Mouse (Mus musculus) heart, postnatal 10 days (tissue): ENCODE data around the gene S100a4. TPM values are rescaled to one million over a fixed set of nuclear protein-coding genes. Genes with fewer than 3 reads are reported as not detected.

Experiments used
- DNase-seq, 2 experiments: peaks; one replicate each; pipeline ENCODE4 v3.0.0; 2021
- intact Hi-C: fragments of 180-260 bp; cut with DNase I; formaldehyde crosslinking; loops from one replicate; pipeline ENCODE4 v1.15.1; 2025
- total RNA-seq, 2 experiments: library from RNA; stranded (reverse); gene quantifications; 2 replicates each; pipeline ENCODE4 v1.2.3; 2021

Gene S100a4
- total RNA-seq, result 10 to 100 TPM; 10.3 to 11.7 TPM

DNA sequence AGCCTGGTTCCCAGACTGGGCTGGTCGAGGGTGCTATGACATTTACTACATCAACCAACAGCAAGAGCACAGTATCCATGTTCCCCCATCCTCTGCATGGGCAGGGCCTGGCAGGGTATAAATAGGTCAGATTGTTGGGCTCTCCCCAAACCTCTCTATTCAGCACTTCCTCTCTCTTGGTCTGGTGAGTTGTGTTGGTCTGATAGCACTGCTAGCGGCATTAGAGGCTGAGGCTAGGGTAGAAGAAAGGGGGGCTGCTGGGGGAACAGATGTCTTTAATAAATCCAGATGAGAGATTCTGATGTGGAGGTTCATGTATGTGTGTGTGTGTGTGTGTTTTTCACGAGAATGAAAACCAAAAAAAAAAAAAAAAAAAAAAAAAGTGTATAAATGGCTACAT lies at the start of gene S100a4:
Gene S100a4, plus strand, starts transcription at position 149 of the 400 bp plus-strand sequence.
- DNase-seq, result peak in 1 of 2 experiments; percentile 62
- intact Hi-C loops, result no loop called here

DNA sequence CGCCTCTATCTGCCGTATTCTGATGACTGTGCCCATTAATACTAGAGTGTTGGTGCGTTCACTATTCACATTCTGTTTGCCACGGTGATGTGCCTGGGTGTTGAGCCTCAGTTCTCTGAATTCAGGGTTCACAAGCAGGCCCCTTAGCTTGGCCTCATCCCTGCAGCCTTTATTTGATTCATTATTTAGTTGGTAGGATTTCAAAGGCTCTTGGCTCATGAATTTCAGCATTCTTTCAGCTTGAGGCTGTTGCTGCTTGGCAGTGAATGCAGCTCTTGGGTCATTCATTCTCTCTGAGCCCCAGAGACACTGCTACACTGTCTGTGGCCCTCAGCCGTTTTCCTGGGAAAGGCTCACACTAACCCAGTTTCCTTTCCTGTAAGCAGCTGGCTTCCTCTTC lies 47.6 kb upstream of the S100a4 start:
- DNase-seq, result peak; percentile 53 to 59
- intact Hi-C loops, result no loop called here

DNA sequence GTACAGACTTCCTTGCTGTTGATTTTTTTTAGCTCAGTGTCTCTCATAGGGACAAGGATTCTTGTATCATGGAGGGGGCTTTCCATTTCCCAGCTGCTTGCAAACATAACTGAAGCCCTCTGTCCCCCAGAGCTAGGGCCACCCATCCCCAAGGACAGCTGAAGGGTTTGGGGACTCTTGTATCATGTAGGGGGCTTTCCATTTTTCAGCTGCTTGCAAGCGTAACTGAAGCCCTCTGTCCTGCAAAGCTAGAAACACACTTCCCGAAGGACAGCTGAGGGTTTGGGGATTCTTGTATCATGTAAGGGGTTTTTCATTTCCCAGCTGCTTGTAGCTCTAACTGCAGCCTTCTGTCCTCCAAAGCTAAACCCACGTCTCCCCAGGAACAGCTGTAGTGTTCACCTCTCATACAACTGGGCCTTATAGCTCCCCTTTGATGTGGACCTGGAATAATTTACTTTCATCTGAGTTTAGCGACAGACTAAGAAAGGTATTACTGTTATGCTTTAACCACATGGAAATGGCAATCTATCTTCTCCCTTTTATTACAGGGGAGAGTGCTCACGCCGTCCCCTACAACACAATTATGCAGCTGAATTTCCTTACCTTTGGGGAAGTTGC lies 43.5 kb upstream of the S100a4 start, which contains the start of gene S100a3:
Gene S100a3, plus strand, starts transcription at position 571 of the 621 bp plus-strand sequence.
- no peak for DNase-seq
- intact Hi-C loops, result no loop called here

DNA sequence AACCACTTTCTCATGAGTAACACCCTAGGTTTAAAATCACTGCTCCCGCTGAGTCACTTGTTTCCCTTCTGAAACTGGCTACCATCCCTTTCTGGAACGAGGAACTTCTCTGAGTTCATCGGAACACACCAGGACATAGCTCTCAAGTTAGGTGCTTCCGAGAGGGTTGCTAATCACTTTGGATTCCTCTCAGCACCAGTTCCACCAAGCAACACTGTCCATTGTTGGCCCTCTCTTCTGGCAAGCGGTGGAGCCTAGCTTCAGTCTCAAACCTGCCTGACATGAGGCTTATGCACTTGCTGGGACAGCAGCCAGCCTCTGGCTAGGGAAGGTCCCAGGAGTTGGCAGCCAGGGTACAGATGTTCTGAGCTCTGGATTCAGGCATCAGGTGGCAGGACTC lies 28.9 kb upstream of the S100a4 start:
- DNase-seq, result peak; percentile 48 to 50
- intact Hi-C loops, result loop anchor here (2.0 kb wide), 1 partner anchor 50 kb away; no protein-coding TSS in a partner anchor

DNA sequence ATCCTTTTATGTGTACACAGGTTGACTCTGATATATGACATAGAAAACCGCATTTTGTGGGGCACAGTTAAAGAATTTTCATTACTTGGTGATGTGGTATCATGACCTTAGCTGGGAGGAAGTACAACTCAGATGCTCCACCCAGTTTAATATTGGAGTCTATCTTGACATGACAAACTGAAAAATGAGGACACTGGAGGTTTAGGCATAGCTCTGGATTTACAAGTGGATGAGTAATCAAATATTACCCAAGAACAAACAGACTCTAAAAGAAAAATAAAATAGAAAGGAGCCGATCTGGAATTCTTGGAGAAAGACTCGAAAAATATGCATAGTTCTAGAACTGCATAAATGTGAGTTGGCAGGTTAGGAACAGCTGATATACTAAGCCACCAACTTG lies 28.3 kb upstream of the S100a4 start:
- intact Hi-C loops, result loop anchor here (2.0 kb wide), 1 partner anchor 51 kb away; no protein-coding TSS in a partner anchor
- no peak for DNase-seq

DNA sequence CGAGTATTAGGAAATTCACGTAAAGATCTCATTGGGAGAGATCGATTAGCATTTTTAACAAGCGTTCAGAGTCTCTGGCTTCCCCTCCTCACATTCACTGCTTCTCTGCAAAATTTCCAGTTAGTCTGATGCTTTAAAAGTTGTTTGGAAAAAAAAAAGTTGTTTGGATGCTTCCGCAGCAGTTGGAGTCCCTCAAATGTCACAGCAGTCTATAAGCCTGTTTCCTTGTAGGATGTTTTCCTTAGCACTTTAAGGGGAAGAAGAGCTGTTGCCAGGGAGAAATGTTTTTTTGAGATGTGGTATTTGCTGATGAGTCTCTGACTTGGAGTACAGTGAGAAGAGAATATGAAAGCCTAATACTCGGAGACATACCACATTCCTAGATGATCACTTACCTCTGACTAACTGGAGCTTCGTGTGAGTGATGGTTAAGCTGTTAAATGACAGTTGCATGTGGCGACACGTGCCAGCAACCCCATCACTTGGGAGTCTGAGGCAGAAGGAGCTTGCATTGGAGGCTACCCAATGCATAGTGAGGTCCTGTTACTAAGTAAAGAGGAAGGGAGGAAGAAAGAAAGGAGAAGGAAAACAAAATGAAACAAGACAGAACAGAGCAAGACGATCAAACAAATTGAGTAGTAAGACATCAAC lies 27.1 kb upstream of the S100a4 start:
- intact Hi-C loops, result no loop called here
- no peak for DNase-seq

DNA sequence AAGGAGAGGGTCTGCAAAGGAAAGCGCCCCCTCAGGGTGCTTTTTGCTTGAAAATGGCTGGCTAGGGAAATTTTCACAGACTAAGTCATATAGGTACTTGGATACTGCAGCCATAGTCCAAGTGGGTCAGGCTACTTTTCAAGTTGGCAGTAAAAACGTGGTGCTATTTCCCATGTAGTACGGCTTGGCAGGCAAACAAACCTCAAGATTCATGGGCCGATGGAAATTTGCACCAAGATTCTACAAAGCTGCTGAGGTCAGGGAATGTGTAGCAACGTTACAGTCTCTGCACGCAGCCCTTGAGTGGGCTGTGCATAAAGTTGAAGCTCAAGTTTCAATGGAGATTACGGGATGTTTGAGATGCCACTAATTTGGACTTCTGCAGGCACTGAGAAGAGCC lies 24.1 kb upstream of the S100a4 start:
- intact Hi-C loops, result no loop called here

DNA sequence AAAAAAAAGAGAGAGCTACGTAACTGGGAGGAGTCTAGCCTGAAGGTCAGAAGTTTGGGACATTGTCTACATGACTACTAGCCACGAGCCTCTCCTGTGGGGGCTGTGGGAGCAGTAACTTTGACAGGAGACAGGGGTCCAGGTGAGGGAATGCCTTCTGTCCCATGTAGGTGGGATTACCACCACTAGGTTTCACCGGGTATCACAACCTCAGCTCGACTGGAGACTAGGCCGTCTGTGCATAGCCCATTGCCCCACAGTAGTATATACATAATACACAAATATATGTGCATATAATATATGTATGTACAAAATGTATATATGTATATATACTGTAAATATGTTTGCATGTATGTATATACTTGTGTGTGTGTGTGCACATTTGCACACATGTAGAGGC lies 22.4 kb upstream of the S100a4 start:
- DNase-seq, result no peak
- intact Hi-C loops, result loop anchor here (5.0 kb wide), 1 partner anchor 39 kb away; no protein-coding TSS in a partner anchor

More for the DNA sequence above, 24.1 kb upstream of the S100a4 start:
- no peak for DNase-seq

DNA sequence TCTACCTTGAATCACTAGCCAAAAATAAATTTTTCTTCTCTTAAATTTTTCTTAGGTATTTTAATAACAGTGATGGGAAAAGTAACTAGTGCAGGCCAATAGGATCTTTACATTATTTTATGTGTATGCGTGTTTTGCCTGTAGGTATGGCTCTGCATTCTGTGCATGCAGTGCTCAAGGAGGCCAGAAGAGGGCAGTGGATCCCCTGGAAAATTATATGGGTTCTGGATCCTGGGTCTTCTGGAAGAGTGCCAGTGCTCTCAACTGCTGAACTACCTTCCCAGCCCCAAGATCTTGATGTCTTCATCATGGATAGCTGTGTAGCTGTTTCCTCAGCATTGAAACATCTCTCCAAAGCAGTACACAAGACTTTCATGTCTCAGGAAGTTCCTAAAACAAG lies 21.4 kb upstream of the S100a4 start:
- no peak for DNase-seq
- intact Hi-C loops, result loop anchor here (5.0 kb wide), 1 partner anchor 40 kb away; no protein-coding TSS in a partner anchor

DNA sequence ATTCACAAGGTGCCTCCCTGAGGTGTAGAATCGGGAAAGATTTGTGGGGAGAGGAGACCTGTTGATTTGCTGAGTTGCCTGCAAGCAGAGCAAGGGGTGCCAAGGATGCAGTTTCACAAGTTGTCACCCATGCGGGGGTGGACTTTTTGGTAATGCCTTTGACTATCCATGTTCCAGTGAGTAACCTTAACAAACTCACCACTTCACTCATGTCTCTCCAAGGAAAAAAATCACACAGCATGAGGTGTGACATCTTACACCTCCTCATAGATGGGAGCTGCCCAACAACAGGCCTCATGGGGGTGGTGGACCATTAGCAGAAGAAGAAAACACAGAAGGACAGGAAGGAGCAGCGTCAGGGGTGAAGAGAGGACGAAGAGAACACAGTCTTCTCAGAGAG lies 21.0 kb upstream of the S100a4 start:
- intact Hi-C loops, result loop anchor here (5.0 kb wide), 1 partner anchor 40 kb away; no protein-coding TSS in a partner anchor

DNA sequence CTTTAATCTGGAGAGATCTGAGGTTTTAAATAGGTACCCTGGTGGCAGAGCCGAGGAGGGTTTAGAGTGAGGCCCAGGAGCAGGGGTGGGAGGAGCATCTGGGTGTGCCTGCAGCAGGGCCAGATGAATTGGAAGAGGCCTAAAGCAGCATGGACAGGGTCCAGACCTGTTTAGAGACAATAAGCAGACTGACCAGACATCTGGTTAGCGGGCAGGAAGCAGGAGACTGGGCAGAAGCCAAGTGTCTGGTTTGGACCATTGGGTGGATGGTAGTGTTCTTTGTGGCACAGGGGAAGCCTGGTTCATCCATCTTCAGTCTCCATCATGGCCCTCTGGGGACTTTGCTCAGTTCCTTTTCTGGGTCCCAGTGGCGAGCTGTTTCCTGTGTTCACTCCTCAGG lies 19.7 kb upstream of the S100a4 start:
- intact Hi-C loops, result loop anchor here (5.0 kb wide), 1 partner anchor 42 kb away; no protein-coding TSS in a partner anchor
- DNase-seq, result peak; percentile 45 to 53

More for the DNA sequence above, 21.0 kb upstream of the S100a4 start:
- DNase-seq, result no peak

DNA sequence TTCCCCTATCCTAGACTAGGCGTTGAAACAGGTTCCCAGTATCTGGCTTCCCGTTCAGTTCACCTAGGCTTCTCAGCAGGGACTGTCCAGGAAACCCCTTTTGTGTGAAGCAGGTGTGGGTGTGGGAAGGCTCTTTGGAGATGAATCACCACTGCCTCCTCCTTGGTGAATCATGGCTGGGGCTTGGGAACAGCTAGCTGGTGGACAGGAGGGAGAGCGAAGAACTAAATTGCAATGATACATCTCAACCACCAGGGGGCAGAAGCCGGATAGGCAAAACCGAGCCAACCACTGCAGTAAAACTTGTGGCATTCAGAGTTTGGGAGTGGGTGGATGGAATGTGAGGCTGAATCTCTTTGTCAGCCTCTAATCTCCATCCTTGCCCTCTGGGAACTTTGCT lies 18.0 kb upstream of the S100a4 start:
- intact Hi-C loops, result loop anchor here (1.0 to 5.0 kb wide), 3 partner anchors 30 to 122 kb away; partner anchors contain the start of gene S100a7a
- DNase-seq, result peak; percentile 78 to 84

DNA sequence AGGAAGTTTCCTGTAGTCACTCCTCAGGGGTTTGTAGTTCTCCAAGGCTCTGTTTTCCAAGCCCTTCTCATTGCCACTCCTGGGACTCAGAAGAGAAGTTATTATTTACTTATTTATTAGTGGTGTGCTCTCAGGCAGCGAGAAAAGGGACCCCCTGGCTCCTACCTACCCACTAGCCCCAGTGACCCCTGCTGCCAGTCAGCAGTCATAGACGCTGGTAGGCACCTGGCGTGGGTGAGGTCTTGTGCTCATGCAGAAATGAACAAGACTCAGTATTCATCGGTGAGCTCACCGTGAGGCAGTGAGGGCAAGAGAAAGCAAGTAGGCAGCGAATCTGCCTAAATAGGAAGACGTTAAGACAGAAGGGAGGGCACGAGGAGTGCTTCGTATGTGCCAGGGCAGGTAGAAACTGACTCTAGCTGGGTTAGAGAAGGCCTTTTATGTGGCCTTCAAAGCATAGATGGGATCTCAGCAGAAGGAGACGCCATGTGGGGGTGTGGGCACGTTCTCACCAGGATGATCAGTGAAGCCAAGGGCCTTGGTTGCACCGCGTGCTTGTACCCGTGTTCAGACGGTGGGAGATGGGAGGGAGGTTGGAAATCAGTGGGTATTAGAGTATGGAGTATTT lies 17.4 kb upstream of the S100a4 start:
- peak in 1 of 2 experiments; percentile 22 for DNase-seq
- intact Hi-C loops, result loop anchor here (5.0 kb wide), 2 partner anchors 66 to 121 kb away; partner anchors contain the start of gene S100a7a

DNA sequence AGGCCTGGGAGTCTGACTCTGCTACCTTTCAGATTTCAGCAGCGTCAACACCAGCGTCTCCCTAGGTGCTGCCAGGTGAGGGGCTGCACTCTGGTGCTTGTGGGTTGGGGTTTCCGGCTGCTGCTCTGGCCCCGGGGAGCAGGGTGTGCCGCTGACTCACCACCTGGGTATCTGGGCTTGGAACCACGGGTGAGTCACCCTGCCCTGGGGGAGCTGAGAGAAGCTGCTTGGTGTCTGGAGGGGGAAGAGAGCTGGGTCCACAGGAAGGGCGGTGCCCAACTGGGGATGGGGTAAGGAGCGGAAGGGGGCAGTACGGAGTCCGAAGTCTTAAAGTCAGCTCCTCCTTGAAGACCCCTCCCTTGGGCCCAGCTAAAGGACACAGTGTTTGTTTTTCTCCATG lies 16.7 kb upstream of the S100a4 start:
- intact Hi-C loops, result loop anchor here (5.0 kb wide), 2 partner anchors 65 to 120 kb away; partner anchors contain the start of gene S100a7a
- peak; percentile 74 to 79 for DNase-seq

DNA sequence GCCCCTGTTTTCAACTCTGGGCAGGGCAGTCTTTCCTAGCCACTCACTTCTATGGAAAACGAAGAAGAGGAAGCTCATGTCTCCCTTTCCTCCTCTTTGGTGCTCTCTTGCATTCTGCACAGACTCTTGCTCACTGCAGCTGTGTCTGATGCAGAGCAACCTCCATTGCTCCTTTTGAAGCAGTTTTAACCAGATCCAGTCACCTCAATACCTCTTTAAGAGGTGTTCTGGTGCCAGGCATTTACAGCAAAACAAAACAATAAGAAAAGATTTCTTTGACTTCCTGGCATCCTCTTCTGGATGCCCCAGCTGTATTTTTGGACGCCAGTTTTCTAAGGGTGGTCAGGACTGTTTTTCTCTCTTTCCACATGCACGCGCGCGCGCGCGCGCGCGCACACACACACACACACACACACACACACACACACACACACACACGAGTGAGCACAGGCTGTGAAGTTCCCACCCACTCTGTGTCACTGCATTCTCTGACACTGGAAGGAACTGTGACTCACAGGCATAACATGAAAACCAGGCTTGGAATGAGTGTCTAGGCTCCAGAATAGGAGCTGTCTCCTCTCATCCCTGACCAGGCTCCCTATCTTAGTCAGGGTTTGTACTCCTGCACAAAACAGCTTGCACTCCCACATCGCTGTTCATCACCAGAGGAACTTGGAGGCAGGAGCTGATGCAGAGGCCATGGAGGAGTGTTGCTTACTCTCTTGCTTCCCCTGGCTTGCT lies 16.0 kb upstream of the S100a4 start:
- DNase-seq, result peak; percentile 40 to 48
- intact Hi-C loops, result loop anchor here (5.0 kb wide), 2 partner anchors 65 to 120 kb away; partner anchors contain the start of gene S100a7a

DNA sequence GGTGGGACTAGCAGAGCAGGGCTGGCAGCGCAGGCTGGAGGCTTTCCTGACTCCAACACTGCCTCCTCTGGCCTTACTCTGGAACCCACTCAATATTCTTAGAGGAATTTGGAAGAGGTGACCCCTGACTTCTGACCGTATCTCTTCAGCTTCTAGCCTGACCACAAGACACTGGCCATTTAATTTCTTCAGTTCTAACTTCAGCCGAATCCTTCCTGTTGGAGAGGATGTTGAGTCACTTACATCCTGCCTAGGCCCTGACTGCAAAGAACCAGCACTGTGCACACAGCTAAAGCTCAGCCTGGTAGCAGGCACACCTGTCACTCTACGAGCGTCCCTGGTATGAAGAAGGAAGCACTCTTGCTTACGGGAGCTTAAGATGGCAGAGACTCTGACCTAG lies 14.2 kb upstream of the S100a4 start:
- intact Hi-C loops, result loop anchor here (5.0 kb wide), 2 partner anchors 63 to 118 kb away; partner anchors contain the start of gene S100a7a
- DNase-seq, result no peak

DNA sequence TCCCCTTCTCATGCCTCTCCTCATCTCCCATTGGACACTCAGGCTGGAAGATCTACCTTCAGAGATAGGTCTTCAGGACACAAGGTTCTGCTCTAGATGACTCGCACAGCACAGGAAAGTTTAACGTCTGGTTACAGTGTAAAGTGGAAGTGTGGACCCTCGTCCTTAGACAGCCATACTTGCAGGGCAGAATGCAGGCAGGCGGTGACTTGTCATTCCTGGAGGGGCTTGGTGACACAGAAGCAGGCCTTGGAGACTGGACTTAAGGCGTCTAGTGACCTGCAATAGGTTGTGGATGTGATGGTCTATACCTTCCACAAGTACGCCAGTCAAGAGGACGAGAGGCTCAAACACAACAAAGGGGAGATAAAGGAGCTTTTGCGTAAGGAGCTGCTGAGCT lies 13.6 kb upstream of the S100a4 start, which contains the start of gene S100a2:
Gene S100a2, plus strand, starts transcription at position 301 of the 400 bp plus-strand sequence.
- intact Hi-C loops, result loop anchor here (5.0 kb wide), 2 partner anchors 62 to 117 kb away; partner anchors contain the start of gene S100a7a
- DNase-seq, result no peak

DNA sequence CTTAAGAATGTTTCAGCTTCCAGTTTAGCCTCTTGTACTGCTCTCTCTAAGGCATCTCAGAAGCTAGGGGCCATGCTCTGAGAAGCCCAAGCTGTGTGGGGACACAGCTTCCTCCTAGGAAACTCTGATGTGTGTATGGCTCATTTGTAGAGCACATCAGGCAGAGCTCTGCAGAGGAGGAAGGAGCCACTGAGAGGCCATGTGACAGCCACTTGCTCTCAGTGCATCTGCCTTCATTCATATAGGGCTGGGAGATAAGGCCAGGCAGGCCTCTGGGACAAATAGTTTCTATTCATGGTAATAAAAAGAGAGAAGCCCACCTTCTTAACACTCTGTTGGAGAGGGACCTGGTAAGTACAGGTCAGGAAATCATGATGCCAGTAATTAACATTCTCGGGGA lies 9.1 kb upstream of the S100a4 start:
- intact Hi-C loops, result no loop called here
- DNase-seq, result no peak

DNA sequence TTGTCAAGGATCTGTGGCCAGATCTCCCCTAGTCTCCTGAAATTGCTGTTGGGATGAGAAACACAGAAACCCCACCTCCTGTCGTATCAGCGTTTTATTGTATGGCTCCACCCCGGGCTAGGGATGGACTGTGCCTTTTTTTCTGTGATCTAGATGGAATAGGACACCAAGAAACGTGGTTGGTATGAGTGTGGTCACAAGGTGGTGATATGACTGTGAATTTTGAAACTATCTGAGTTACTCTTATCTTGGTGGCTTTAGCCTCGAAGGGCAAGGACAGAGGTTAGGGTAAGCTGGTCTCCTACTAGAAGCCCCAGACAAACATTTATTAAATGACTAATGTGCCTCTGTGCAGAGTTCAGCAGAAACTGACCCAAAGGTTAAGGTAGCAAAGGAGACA lies 8.0 kb upstream of the S100a4 start:
- no peak for DNase-seq

DNA sequence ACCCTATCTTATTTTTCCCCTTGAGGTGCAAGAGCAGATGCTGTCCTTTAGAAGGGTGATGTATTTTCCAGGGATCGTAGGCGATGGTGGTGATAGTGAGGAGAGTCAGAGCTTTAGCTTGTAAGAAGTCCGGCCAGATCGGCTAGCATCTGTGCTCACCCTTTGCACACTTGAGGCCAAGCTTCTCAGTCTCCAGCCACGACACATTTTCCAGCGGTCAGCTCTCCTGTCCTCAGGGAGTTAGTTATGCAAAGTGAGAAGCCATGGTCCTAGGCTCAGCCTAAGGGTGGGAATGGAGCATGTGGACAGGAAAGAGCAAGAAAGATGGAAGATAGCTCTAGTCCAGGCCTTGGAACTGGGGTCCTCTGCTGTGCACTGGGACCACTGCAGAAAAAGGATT lies 6.8 kb upstream of the S100a4 start:
- intact Hi-C loops, result no loop called here
- DNase-seq, result no peak

More for the DNA sequence above, 8.0 kb upstream of the S100a4 start:
- intact Hi-C loops, result no loop called here
